ENCODE assay signal across 25 mouse cellular contexts in the genomic region with DNA sequence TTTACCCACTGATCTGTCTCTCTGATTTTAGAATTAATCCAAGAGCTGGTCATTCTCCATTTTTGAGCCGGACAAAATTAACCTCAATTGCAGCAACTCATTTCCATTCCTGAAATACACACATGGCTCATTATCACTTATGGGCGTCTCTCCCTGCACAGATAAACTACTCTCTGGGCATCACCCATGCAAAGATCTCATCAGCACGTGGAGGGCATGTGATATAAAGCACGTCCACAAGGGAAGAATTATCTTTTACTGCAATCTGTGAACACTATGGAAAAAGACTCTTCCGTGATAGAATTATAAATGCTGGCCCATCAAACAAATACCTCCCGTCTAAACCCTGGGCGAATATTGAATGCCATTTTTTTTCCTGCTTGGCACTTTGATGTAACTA.
"Had no signal": no experiment of that assay in that cellular context is flagged by ENCODE, and none has a peak within 500 bp of the region (broad histone marks: within the 10 kb centered on the region; RNA-seq: fewer than 3 reads in every experiment).

No protein-coding gene starts in this region.

- ATAC-seq: hindbrain, embryonic 16.5 days; inflammation-experienced regulatory T-cells, adult 6 months; intestine, embryonic 15.5 days; intestine, postnatal 0 days had no signal

- H3K9ac ChIP-seq: heart, embryonic 12.5 days; hindbrain, embryonic 12.5 days; hindbrain, embryonic 14.5 days; intestine, embryonic 15.5 days; limb, embryonic 12.5 days had no signal

- H3K9me3 ChIP-seq: heart, embryonic 10.5 days; heart, embryonic 12.5 days; hindbrain, embryonic 10.5 days; hindbrain, embryonic 12.5 days; intestine, embryonic 15.5 days; limb, embryonic 10.5 days; limb, embryonic 12.5 days had no signal

- H3K4me2 ChIP-seq: heart, embryonic 12.5 days; hindbrain, embryonic 12.5 days; hindbrain, embryonic 14.5 days; intestine, embryonic 15.5 days; limb, embryonic 12.5 days had no signal

- H3K36me3 ChIP-seq: heart, embryonic 10.5 days; heart, embryonic 12.5 days; hindbrain, embryonic 10.5 days; hindbrain, embryonic 12.5 days; intestine, embryonic 15.5 days; limb, embryonic 10.5 days; limb, embryonic 12.5 days had no signal

- H3K4me3 ChIP-seq: gastrocnemius, adult 2 months; heart, embryonic 10.5 days; heart, embryonic 12.5 days; hindbrain, embryonic 10.5 days; hindbrain, embryonic 12.5 days; intestine, embryonic 15.5 days; layer of hippocampus, adult 2 months; left cerebral cortex, adult 2 months; limb, embryonic 10.5 days; limb, embryonic 12.5 days had no signal

- H3K27ac ChIP-seq: gastrocnemius, adult 2 months; heart, embryonic 10.5 days; hindbrain, embryonic 10.5 days; hindbrain, embryonic 12.5 days; hindbrain, embryonic 14.5 days; intestine, embryonic 15.5 days; layer of hippocampus, adult 2 months; left cerebral cortex, adult 2 months; limb, embryonic 10.5 days; limb, embryonic 12.5 days had no signal

- DNase-seq: gastrocnemius, adult 2 months; gastrocnemius, postnatal 10 days; gastrocnemius, postnatal 25 days; heart, adult 18-20 months; heart, postnatal 10 days; heart, postnatal 4 days; kidney, adult 18-20 months; kidney, adult 8-10 months; kidney, postnatal 10 days; kidney, postnatal 25 days; kidney, postnatal 4 days; liver had no signal

- H3K4me1 ChIP-seq: heart, embryonic 10.5 days; heart, embryonic 12.5 days; hindbrain, embryonic 10.5 days; hindbrain, embryonic 12.5 days; intestine, embryonic 15.5 days; limb, embryonic 10.5 days; limb, embryonic 12.5 days had no signal

- H3K27me3 ChIP-seq: heart, embryonic 12.5 days; hindbrain, embryonic 12.5 days; intestine, embryonic 15.5 days; limb, embryonic 12.5 days had no signal
